Mouse (Mus musculus): ENCODE results near the gene Cdca7. TPM values are rescaled to one million over a fixed set of nuclear protein-coding genes. Genes with fewer than 3 reads are reported as not detected.

Cdca7 gene
- total RNA-seq (2023), result 10 to 100 TPM; 40.3 to 44.0 TPM

DNA sequence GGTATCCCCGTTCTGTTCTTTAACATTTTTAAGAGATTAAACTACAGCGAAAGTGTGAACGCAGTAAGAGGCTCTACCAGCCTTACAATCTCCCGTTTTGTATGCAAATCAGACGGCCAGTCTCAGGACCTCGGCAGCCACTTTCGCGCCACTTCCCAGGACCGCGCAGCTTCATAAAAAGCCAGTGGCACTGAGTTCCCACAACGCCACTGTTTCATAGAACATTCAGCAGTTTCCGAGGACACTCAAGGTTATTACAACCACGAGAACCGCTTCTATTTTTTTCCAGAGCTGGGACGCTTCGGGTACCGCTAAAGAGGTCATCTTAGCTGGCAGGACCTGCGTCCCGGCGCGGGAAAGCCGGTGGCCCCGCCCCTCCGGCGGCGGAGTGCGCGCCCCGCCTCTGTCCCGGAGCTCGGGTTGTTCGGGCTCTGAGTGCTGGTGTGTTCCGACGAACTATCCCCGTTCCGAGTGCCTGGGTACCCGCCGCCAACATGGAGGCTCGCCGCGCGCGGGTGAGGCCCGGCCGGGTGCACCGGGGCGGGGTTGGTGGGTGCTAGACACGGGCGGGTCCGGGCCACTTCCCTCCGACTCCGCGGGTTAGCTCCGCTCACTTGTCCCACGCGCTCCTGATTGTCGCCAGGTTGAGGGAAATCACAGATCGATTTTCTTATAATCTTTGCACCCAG lies at the start of gene Cdca7:
Cdca7 (plus strand) TSS at position 363 of the 689 bp plus-strand sequence.

Other genes starting within 250 kb of the Cdca7 start
- 10 to 100 TPM; 23.1 to 23.7 TPM for gene Map3k20, start 190.5 kb upstream of the Cdca7 start, total RNA-seq (2023)